Mouse (Mus musculus) hindlimb bud, embryonic 11.5 days (tissue): Measurements from ENCODE around the gene Htr1d.

Experiments used
- DNase-seq: peaks from one replicate; pipeline ENCODE4 v3.0.0-alpha.2; 2012; ENCODE audit warnings: low read depth, low spot score; ENCODE audit errors: extremely low spot score

Gene Htr1d

DNA sequence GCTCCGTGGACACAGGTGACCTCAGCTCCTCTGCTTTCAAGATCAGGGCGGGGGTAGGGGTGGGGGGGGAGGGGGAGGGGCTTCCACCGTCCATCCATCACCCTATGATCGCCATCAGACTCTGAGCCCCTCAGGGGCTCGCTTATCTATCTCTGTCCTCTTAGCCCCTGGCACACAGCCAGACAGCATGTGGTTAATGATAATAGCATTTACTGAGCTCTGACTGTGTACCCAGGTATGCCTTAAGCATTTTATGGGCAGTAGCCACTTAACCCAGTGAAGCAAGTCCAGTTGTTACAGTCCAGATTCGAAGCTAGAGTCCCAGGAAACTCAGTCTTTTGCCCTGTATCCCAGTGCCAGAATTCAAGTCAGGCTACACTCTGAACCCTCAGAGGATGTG is 28.2 kb downstream of the Htr1d start:
- no peak for DNase-seq

DNA sequence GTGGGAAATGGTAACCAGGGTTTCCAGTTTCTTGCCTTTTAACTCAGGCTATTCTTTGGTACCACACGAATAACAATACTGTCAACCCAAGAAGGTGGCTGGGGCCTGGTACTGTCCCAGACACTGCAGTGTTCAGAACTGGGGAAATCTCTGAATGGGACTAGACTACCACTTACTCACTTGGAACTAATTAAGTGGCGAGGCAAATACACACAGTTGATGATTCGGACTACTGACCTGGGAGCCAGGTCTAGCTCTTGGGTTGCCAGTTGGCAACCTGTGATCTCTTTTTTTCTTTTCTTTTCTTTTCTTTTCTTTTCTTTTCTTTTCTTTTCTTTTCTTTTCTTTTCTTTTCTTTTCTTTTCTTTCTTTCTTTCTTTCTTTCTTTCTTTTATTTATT is 29.0 kb downstream of the Htr1d start:
- DNase-seq: no peak

DNA sequence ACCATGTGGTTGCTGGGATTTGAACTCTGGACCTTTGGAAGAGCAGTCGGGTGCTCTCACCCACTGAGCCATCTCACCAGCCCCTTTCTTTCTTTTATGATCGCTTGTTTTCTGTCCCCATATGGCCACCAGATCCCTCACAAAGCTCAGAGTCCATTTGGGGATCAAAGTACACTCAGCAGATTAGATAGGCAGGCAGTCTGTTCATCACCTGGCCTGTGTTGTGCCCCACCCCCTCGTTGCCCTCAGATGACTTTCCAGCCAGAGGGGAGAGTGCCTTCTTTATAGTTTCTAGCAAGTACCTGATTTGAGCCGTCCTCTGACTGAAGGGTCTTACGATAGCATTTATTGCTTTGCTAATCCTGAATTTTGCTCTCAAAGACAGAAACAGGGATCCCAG is 29.5 kb downstream of the Htr1d start:
- DNase-seq: no peak

DNA sequence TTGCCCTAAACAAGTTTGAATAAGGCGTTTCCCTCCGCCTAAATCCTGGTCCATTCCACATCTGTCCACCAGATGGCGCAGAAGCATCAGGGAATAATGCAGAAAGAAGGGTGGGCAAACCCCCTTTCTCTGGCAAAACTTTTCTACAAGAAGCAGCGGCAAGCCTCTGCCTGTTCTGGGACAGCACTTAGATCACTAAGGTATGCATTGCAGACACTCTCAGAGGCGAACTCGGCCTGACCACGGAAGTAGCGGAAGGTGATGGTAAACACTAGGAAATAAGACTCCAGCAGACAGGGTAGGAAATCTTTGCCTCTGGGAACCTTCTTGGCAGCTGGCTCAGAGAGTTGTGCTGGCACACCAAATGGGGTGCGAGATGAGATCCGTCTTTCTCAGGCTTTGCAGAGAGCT is 31.5 kb downstream of the Htr1d start:
- peak; percentile 91 for DNase-seq

DNA sequence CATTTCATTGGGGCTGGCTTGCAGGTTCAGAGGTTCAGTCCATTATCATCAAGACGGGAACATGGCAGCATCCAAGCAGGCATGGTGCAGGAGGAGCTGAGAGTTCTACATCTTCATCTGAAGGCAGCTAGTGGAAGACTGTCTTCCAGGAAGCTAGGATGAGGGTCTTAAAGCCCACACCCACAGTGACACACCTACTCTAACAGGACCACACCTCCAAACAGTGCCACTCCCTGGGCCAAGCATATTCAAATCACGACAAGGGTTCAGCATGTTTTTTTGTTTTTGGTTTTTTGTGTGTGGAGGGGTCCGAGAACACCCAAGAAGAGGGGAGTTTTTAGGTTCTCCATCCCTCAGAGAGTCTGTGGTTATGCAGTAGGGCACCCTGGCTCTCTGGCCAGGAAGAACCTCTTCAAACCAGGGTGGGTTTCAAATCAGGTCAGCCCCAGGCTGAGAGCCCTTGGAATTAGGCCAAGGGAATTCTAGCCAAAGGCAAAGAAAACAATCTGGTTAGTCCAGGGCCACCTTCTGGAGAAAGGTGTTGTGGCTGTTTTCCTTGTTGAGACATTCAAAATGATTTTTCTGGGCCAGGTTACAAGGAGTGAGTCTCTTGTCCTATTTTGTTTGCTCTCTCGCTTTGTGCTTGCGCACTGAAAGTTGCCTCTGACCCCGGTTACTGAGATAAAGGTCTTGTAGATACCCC is 33.3 kb downstream of the Htr1d start:
- no peak for DNase-seq

DNA sequence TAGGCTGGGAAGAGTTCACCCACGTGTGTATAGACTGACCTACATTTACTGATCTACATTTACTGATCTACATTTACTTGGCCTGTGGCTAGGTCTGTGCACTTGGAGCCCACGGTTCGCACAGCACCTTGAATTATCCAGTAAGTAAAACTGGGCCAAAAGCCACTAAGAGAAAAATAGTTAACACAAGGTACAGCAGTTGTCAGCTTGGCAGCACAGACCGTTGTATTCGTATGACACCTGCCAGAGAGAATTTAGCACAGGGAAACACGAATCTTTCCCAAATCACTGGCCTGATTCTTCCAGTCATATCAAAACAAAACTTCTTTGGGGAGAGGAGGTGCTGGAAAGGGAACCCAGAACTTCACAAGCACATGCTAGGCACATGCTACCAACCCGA is 35.0 kb downstream of the Htr1d start:
- no peak for DNase-seq

DNA sequence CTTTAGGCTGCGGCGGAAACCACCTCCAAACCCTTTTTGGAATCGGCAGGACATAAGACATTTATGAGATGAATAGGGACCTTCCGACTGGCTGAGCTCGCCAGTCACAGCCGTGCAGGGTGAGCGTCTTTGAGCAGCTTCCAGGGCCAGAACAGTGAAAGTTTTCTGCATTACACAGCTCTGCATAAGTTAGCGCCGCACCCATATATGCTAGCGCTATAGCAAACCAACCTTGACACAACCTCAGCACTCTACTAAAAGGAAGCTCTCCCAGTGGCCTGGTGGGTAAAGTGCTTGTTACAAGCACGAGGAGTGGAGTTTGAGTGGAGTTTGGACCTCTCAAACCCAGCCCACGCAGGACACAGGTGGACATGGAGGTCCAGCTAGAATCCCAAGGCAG is 35.9 kb downstream of the Htr1d start:
- no peak for DNase-seq

DNA sequence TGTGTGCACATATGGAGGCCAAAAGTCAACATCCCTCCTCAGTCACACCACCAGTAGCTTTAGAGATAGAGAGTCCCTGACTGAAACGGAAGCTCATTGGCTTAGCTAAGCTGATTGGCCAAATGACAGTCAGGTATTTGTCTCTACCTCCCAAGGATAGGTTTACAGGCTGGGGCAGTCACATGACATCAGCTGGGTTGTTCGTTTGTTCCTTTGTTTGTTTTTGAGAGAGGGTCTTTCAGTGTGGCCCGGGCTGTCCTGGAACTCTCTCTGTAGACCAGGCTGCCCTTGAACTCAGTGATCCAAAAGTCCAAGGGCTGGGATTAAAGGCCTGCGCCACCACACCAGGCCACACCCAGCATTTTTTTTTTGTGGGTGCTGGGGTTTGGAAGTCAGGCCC is 37.9 kb downstream of the Htr1d start:
- DNase-seq: no peak

DNA sequence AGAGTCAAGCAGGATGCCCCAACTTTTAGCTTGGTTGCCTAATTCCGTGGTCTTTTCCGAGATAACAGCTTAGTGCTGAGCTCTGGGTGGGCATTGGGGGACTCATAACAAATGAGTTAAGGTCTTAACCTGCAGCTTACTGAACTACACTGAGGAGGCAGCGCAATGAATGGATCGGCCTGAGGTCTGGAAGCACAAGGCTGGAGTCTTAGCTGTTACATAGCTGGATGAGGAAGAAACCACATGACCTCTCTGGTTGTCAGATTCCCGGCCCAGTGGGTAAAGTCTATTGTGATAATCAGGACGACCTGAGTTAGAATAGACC is 38.4 kb downstream of the Htr1d start:
- no peak for DNase-seq

DNA sequence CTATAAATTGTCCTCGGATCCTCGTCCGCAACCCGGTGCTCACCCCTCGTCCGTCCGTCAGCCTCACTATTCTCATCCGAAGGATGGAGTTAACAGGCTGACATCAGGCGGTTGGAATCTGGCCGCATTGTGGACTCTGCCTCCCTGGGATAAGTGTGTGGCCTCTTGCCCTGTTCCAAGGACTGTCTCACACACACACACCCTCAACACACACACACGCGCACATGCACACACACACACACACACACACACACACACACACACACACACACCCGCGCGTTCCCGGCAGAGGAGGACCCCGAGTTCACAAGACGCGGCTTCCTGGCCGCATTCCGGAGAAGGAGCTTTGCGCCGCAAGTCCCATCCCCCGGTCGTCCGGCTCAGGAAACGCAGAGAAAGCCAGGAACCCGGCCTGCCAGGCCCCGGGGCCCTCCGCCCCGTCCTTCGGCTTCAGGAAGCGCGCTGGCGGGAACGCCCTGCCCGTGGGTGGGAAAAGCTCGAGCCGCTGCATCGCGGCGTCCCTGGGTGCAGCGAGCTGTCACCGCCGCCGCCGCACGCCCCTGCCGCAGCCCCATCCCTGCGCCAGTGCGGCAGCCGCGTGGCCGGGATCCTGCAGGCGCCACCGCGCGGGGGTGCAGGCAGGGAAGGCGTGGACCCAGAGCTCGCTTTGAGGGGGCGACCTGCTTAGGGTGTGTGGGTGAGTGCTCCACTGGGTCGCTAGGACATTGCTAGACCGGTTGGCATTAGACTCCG is 38.9 kb downstream of the Htr1d start, which contains the start of gene 6030445D17Rik:
6030445D17Rik (plus strand) TSS at position 165 of the 753 bp plus-strand sequence.
- no peak for DNase-seq

DNA sequence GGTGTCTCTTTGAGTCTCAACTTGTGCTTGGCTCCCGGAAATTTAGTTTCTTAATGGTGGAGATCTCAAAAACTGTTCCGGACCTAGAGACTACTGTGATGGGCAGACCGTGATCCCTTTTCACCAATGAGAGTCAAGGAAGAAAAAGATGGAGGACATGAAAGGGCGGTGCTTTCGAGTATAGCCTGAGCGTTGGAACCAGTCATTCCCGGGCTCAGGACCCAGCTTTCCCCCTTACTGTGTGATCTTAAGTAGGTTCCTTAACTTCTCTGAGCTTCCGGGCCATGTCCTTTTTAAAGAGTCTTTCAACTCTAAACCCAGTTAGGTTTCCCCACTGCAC is 39.5 kb downstream of the Htr1d start:
- DNase-seq: no peak

DNA sequence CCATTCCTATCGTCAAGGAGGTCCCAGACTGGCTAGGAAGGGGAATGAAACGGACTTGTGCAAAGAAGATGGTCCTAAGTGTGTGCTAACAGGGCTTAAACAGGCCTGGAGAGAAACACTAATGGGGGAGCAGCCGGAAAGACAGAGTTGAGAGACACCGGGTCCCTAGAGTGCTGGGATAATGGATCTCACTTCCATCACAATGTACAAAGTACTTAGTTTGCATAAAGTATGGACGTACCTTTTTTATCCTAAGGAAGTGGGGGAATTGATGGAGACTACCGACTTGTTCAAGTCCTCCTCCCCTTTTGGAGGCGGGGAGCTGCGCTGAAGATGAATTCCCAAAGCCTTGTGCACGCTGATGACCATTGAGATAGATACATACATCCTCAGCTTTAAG is 40.1 kb downstream of the Htr1d start:
- no peak for DNase-seq

DNA sequence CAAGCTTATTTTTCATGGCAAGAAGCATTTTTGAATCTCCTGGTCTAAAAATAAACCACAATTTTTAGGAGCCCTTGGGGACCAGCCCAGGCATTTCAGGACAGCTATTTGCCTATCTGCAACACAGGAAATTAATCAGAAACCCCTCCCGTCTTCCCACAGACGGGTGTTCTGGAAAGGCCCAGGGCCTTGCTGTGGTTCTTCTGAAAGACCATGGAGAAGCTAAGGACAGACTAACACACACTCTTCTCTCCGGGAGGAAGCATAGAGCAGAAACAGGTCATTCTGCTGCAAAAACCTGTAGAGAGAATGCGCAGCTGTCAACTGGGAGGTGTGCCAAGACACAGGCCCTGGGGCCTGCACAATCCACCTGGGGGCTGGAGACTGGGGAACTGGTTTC is 42.9 kb downstream of the Htr1d start:
- no peak for DNase-seq

DNA sequence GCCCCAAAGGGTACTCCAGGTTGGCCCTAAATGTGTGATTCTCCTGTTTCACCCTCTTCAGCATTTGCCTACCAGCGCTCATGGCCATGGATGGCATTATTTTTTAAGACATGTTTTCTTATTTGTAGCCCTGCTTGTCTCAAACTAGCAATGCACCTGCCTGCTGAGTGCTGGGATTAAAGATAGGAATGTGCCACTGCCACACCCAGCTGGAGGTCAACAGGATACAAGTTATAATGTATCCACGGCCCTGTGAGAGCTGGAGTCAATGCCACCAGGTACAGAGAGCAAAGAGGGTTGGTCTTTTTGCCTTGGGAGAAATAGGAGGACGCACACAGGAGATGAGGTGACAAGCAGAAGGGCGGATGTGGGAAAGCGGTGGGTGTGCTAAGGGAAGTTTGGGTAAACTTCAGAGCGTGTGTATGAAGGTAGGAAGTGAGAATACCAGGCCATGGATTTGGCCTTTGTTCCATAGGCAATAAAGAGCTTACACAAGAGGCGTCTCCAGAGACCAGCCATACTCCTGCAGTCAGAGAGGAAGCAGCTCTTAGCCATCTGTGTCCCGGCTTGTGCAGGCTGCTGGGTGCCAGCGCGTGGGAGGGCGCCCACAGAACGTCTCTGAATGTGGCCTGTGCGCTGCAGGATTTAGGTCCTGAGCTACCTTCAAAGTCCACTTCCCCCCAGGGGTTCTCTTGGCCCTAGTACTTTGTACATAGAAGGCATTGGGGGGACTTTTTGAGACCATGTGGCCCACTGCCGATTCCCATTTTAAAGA is 45.4 kb downstream of the Htr1d start:
- no peak for DNase-seq

DNA sequence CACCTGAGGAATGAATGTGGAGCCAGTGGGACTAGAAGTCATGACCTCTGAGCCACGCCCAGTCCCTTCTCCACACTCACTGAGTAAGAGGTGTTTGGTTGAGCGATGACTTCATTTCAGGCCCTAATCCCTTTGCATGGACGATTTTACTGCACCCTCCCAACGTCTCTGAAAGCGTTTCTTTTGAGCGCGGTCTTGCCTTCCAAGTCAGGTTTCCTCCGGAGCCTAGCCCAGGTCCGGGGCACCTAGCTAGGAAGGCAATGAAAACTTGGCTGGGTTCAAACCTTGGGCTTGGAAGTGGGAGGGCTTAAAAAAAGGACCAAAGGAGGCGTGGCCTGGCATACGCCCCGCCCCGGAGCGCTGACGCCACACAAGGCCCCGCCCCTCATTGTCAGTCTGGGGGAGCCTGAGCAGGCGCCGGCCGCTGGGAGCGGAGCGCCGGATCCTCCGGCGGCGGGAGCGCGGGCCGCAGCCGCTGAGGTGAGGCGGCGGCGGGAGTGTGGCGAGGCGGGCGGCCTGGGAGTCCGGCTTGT is 46.1 kb downstream of the Htr1d start, which contains the start of gene Luzp1:
Luzp1 (plus strand) TSS at position 391 of the 533 bp plus-strand sequence.
- peak; percentile 57 for DNase-seq

DNA sequence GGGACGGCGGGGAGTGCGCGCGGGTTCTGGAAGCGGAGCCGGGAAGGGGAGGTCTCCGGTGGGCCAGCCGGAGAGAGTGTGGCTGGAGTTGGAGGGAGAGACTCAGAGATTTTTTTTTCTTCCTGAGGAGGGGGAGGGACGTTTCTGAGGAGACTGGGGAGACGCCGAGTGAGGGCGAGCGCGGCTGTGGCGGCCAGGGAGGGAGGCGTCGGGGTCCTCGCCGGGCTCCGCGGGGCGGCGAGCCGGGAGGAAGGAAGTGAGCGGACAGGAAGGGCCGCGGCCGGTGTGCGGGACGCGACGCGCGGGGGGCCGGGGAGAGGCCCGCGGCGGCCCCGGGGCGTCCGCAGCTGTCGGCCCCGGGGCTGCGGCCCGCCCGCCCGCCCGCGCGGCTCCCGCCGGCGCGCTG is 46.6 kb downstream of the Htr1d start:
- no peak for DNase-seq

DNA sequence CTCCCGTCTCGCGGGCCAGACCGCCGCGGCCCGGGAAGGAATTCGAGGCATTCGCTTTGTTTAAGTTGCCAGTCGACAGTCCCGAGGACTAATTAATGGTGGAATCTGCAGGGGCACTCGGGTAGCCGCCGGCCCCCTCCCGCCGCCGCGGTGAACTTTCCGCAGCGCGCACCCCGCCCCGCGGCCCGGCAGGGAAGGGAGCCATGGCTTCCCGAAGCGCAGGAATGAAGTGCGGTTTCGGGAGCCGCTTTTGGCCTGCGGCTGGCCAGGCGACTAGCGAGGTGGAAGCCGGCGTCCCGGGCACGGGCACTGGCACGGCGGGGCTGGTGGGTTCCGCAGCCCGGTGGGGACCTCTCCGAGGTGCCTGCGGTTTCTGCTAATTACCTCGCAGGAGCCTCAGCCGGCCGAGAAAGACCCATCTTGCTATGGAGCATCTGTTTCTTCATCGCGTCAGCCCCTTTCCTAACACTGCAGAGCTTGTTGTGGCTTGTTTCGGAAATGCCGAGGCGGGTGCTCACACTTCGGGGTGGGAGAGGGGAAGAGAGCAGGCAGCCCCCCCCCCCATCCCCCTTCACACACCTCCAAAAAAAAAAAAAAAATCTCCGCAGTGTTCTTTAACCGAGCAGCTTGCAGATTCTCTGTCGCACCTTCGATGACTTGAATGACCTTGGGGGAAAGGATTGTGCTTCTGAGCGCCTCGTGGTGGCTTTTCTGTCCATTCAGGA is 47.2 kb downstream of the Htr1d start:
- DNase-seq: no peak

DNA sequence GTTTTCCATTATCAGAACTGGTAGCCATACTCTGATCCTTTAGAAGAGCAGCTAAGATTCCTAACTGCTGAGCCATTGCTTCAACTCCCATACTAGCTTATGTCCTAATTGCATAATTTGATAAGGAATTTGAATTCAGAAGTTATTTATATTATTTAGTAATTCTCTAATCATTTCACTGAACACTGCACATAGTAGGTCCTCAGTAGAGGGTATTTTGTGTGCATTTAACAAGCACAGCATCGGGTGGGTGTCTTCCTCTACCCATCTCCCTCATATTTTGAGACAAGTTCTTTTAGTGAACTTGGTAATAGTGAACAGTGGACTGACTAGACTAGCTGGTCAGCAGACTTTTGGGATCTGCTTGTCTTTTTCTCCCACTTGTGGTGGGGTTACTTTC is 53.4 kb downstream of the Htr1d start:
- DNase-seq: no peak

DNA sequence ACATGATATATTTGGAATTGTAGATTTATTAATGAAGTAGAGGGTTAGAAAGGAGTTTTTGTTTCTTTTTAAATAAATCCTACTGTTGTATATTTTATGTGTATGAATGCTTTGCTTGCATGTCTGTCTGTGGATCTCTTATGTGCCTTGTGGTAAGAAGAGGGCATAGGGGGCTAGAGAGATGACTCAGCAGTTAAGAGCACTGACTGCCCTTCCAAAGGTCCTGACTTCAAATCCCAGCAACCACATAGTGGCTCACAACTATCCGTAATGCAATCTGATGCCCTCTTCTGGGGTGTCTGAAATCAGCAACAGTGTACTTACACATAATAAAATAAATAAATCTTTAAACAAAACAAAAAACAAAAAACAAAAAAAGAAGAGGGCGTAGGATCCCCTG is 63.2 kb downstream of the Htr1d start:
- no peak for DNase-seq
